Mouse (Mus musculus) hindbrain, embryonic 10.5 days (tissue): ENCODE data around the gene Btbd1. TPM values are rescaled to one million over a fixed set of nuclear protein-coding genes. Genes with fewer than 3 reads are reported as not detected.
A peak's percentile ranks its signal among the peaks of the same experiment; 100 is the strongest.

ENCODE experiments used
- DNase-seq: peaks from one replicate; pipeline ENCODE4 v3.0.0-alpha.2; 2017; ENCODE audit warnings: low spot score
- H3K27ac ChIP-seq: fragments of 300-500 bp; sonication (generic); 2 replicates; pipeline ENCODE4 v1.5.1; 2016; ENCODE audit warnings: mild to moderate bottlenecking, moderate library complexity
- H3K27me3 ChIP-seq: fragments of 300-500 bp; sonication (generic); 2 replicates; pipeline ENCODE4 v1.6.1; 2016; ENCODE audit warnings: mild to moderate bottlenecking; ENCODE audit not compliant: poor library complexity, insufficient read depth, severe bottlenecking
- H3K36me3 ChIP-seq: fragments of 300-500 bp; sonication (generic); 2 replicates; pipeline ENCODE4 v1.6.1; 2016; ENCODE audit warnings: mild to moderate bottlenecking, moderate library complexity
- H3K4me1 ChIP-seq: fragments of 300-500 bp; sonication (generic); replicated peaks from 2 replicates; pipeline ENCODE4 v1.6.1; 2016; ENCODE audit warnings: mild to moderate bottlenecking
- H3K4me3 ChIP-seq: fragments of 300-500 bp; sonication (generic); 2 replicates; pipeline ENCODE4 v1.5.1; 2016; ENCODE audit warnings: mild to moderate bottlenecking, moderate library complexity
- H3K9me3 ChIP-seq: fragments of 300-500 bp; sonication (generic); 2 replicates; pipeline ENCODE4 v1.6.1; 2016; ENCODE audit warnings: mild to moderate bottlenecking, moderate library complexity
- WGBS: fragments of 180-500 bp; shearing (Covaris S2); methylation state at CpG from one replicate; pipeline ENCODE4 v1.1.7; 2016; 5-methylcytosine and 5-hydroxymethylcytosine counted together
- polyA plus RNA-seq: library from polyadenylated mRNA; unstranded; fragments of >200 nt; fragmentation: Nextera tagmentation; extraction: Ambion mirVana; gene quantifications from 2 replicates; pipeline ENCODE4 v1.2.1, GENCODE M21; 2016

The Btbd1 gene
- 58.3 and 63.1 TPM in 2 replicates for polyA plus RNA-seq

DNA sequence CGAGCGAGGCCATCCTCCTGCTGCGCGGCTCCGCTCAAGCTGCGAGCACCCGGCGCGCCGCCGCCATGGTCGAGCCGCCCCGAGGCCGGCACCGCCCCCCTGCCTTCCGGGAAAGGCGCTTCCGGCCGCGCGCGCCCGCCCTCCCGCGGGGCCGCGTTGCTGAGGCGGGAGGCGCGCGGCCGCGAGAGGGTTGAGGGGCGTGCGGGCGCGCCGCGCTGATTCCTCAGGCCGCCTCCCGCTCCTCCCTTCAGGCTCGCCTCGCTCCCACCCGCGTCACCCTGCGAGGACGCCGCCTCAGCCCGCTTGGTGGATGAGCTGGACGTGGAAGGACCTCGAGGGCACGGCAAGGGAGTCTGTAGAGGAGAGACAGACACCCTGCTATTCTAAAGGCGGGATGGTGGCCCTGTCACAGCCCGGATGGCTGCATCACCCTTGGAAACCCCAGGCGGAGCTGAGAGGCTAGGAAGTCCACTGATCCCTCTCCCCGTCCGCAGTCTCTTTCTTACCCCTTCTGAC is at the start of gene Btbd1:
Gene Btbd1, minus strand, starts transcription at position 53 of the 516 bp plus-strand sequence.
- peak within 1 kb of the TSS; percentile 92 for H3K27ac ChIP-seq
- no peaks in the 10 kb centered on the region for H3K27me3 ChIP-seq
- no peaks in the 10 kb centered on the region for H3K9me3 ChIP-seq
- DNase-seq = peak; percentile 83
- under 1% methylated on average over 58 of the region's 58 CpGs for WGBS
- peaks cover 42% of the 10 kb centered on the region for H3K4me1 ChIP-seq
- H3K4me3 ChIP-seq = peak within 1 kb of the TSS; percentile 88
- H3K36me3 ChIP-seq = no peaks in the 10 kb centered on the region

DNA sequence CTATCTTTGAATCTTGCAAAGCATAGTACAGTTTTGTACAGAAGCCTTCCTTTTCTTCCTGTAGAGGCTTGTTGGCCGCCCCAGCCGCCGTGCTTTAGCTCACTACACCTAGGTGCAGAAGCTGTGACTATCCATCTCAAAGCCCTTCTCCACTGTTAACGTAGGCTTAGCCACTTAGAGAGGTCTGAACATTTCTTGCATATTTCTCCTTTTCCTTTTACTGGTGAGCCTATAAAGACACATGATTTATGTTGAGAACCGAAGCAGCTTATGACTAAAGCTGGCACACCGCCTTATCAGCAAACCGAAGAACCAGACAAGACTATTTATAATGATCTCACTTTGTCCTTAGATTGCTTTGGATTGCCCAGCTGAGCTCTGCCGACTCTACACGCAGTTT is 46.1 kb upstream of the Btbd1 start:
- peaks cover 14% of the 10 kb centered on the region; the same call in 1 of the 2 replicates for H3K36me3 ChIP-seq
- no peak for DNase-seq
- no peak overlapping the region for H3K4me3 ChIP-seq
- H3K27ac ChIP-seq = no peak overlapping the region
- 95% methylated on average over 9 of the region's 9 CpGs for WGBS
- no peaks in the 10 kb centered on the region for H3K27me3 ChIP-seq
- no peaks in the 10 kb centered on the region for H3K4me1 ChIP-seq
- H3K9me3 ChIP-seq = no peaks in the 10 kb centered on the region

- H3K36me3 ChIP-seq = peaks cover 14% of the 10 kb centered on the region; the same call in 1 of the 2 replicates
- H3K27me3 ChIP-seq = no peaks in the 10 kb centered on the region; the same call in 1 of the 2 replicates
- no peak overlapping the region for H3K27ac ChIP-seq
- DNase-seq = no peak
- 0 out of 2 replicates have a peak, but pooled peaks cover 3% of the 10 kb centered on the region for H3K4me1 ChIP-seq
- no peak overlapping the region for H3K4me3 ChIP-seq
- WGBS = 88% methylated on average over 6 of the region's 6 CpGs
- H3K9me3 ChIP-seq = no peaks in the 10 kb centered on the region
Observed at GRCm38 (mm10) chr7:81874636-81875035, 45.4 kb upstream of the Btbd1 start.

GRCm38 (mm10) chr7:81873807-81874206 is 44.6 kb upstream of the Btbd1 start:
- Histone ChIP-seq H3K27me3 (no peaks in the 10 kb centered on the region; the same call in 1 of the 2 replicates), H3K4me3 (no peak overlapping the region), H3K9me3 (no peaks in the 10 kb centered on the region), H3K4me1 (0 out of 2 replicates have a peak, but pooled peaks cover 6% of the 10 kb centered on the region), H3K36me3 (peaks cover 13% of the 10 kb centered on the region; the same call in 1 of the 2 replicates), H3K27ac (no peak overlapping the region)
- WGBS = 85% methylated on average over 1 of the region's 1 CpGs
- no peak for DNase-seq

- WGBS = 78% methylated on average over 13 of the region's 13 CpGs
- H3K27ac ChIP-seq = no peak overlapping the region
- no peaks in the 10 kb centered on the region; the same call in 1 of the 2 replicates for H3K27me3 ChIP-seq
- H3K4me3 ChIP-seq = no peak overlapping the region
- H3K9me3 ChIP-seq = no peaks in the 10 kb centered on the region
- H3K36me3 ChIP-seq = 0 out of 2 replicates have a peak, but pooled peaks cover 2% of the 10 kb centered on the region
- DNase-seq = no peak
- 0 out of 2 replicates have a peak, but pooled peaks cover 9% of the 10 kb centered on the region for H3K4me1 ChIP-seq
Observed at GRCm38 (mm10) chr7:81872493-81873013, 43.3 kb upstream of the Btbd1 start.

DNA sequence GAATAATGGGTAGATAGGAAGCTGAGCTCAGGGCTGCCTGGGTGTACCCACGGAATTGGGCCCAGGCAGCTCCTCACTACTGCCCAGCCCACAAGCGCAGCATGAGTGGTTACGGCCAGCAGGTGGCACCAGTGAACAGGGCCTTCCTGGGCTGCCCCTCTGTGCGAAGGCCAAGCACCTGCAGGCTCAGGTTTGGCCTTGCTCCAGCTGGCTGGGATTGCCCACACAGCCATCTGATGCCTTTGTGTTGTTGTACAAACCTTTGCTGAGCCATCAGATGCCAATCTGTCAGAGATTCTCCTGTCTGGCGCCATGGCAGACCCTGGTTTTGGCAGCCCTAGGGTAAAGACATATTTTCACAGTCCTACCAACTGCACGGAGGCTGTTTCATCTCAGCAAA is 38.9 kb upstream of the Btbd1 start:
- peak; percentile 71 for DNase-seq
- Histone ChIP-seq H3K9me3 (no peaks in the 10 kb centered on the region), H3K27ac (no peak overlapping the region), H3K4me3 (no peak overlapping the region), H3K4me1 (peaks cover 12% of the 10 kb centered on the region), H3K36me3 (no peaks in the 10 kb centered on the region), H3K27me3 (no peaks in the 10 kb centered on the region; the same call in 1 of the 2 replicates)
- WGBS = 26% methylated on average over 6 of the region's 6 CpGs

DNA sequence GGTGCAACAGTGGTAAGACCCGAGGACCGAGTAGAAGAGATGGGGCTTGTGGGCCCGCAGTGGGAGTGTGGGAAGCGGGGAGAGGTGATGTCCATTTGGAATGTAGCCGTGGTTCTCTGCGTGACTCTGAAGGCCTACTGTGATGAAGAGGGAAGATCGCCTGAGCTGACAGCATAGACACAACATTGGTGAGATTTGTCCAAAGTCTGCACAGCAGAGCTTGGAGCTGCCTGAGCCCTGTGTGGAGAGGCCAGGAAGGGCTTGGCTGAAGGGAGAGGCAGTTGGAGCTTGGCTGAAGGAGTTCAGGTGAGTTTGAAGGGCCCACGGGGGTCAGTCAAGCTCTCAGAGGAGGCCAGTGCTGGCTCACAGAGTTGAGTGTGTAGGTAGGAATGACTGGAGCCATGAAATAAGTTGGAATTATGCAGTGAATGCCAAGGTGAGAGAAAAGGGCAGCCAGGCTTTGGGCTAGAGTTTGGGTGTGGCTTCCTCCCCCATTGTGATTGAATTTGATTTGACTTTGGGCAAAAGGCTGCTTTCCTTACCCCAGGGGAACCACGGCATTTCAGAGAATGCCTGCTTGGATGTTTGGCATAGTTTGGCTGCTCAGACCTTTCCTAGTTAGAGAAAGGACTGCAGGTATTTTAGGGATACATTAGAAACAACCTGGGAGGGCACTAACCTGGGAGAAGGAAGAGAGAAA is 38.1 kb upstream of the Btbd1 start:
- DNase-seq = no peak
- Histone ChIP-seq H3K27me3 (peaks cover 4% of the 10 kb centered on the region; the same call in 1 of the 2 replicates), H3K27ac (no peak overlapping the region), H3K4me3 (no peak overlapping the region), H3K36me3 (no peaks in the 10 kb centered on the region), H3K9me3 (no peaks in the 10 kb centered on the region), H3K4me1 (peaks cover 16% of the 10 kb centered on the region)
- 89% methylated on average over 9 of the region's 9 CpGs for WGBS

- no peak overlapping the region for H3K4me3 ChIP-seq
- no peak overlapping the region for H3K27ac ChIP-seq
- no peaks in the 10 kb centered on the region for H3K9me3 ChIP-seq
- peaks cover 16% of the 10 kb centered on the region for H3K4me1 ChIP-seq
- WGBS = 83% methylated on average over 6 of the region's 6 CpGs
- H3K36me3 ChIP-seq = no peaks in the 10 kb centered on the region
- DNase-seq = no peak
- H3K27me3 ChIP-seq = peaks cover 10% of the 10 kb centered on the region
Observed at GRCm38 (mm10) chr7:81865937-81866336, 36.7 kb upstream of the Btbd1 start.

DNA sequence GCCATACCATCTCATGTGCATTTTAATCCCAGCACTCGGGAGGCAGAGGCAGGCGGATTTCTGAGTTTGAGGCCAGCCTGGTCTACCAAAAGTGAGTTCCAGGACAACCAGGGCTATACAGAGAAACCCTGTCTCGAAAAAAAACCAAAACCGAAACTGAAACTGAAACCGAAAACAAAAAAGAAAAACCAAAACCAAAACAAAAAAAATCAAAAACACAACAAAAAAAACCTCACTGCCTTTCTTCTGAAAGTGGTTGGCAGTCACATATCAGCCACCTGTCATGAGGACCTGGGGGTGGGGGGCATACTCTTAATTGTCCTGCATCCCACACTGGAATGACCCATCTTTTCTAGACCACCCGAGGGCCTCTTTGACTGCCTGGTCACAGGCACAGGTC is 35.3 kb upstream of the Btbd1 start:
- H3K27me3 ChIP-seq = peaks cover 24% of the 10 kb centered on the region
- 88% methylated on average over 6 of the region's 6 CpGs for WGBS
- no peak overlapping the region for H3K4me3 ChIP-seq
- no peak for DNase-seq
- no peaks in the 10 kb centered on the region for H3K9me3 ChIP-seq
- no peak overlapping the region for H3K27ac ChIP-seq
- no peaks in the 10 kb centered on the region for H3K36me3 ChIP-seq
- H3K4me1 ChIP-seq = peaks cover 21% of the 10 kb centered on the region

DNA sequence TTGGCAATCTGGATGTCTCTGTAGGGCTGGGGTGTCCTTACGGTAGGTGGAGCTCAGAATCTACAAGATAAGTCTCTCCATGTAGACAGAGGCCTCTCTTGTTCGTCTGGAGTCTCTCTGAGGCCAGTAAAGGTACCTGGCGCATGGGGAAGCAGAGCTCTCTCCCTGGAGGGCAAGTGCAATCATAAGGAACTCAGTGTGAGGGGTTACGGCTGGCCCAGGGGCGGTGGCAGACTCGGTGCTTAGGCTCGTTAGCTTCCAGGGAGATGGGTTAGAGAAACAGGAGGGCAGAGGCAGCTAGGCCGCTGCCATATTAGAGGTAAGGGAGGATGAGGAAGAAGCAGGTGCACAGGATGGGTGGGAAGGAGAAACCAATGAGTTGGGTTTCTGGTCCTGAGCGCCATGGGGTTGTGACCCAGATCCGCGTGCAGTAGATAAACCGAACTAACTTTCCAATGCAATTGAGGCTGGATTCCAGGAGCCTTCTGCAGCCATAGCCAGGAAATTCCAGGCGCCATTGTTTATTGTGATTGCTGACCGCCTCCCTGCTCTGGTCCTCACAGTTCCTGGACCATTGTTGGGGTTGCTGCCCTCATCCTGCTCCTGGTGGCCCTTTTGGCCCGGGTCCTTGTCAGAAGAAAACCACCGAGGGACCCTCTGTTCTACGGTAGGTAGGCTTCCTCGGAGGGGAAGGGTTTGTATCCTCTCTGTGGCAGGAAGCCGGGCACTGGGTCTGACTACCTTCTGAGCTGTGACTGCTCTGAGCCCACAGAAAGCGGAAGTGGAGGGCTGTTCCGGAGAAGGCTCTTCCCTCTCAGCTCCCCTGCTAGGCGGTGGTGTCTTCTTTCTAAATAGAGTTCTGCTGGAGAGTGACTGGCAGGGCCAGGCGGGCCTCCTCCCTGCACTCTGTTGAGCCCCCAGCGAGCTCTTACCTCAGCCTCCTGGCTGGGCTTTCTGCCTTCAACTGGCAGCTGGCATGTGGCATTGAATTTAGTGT is 33.7 kb upstream of the Btbd1 start:
- peak overlapping the region; percentile 51 for H3K27ac ChIP-seq
- 65% methylated on average over 24 of the region's 24 CpGs for WGBS
- peaks cover 33% of the 10 kb centered on the region for H3K4me1 ChIP-seq
- H3K9me3 ChIP-seq = no peaks in the 10 kb centered on the region
- peak; percentile 14 for DNase-seq
- peaks cover 39% of the 10 kb centered on the region for H3K27me3 ChIP-seq
- H3K4me3 ChIP-seq = no peak overlapping the region
- no peaks in the 10 kb centered on the region for H3K36me3 ChIP-seq

DNA sequence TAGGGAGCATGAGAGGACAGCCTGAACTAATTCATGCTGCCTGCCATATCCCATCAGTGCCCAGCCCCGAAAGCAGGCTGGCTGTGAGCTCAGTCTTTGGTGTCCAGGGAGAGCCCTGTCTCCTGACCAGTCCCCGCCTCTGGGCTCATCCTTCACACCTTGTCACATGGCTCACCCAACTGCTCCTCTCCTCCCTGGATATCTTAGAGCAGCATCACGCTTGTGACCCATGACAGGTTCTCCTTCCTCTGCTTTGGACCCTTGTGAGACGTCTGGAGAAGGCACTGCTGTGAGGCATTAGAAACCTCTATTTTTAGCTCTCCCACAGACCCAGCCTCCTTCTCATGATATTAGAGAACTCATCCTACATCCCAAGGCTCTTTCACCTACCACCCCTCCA is 32.7 kb upstream of the Btbd1 start:
- Histone ChIP-seq H3K4me3 (no peak overlapping the region), H3K36me3 (no peaks in the 10 kb centered on the region), H3K4me1 (peaks cover 34% of the 10 kb centered on the region), H3K27me3 (peaks cover 49% of the 10 kb centered on the region), H3K27ac (no peak overlapping the region), H3K9me3 (no peaks in the 10 kb centered on the region)
- DNase-seq = no peak
- 80% methylated on average over 4 of the region's 4 CpGs for WGBS

GRCm38 (mm10) chr7:81861461-81861860 is 32.2 kb upstream of the Btbd1 start:
- DNase-seq = no peak
- no peaks in the 10 kb centered on the region for H3K9me3 ChIP-seq
- peaks cover 34% of the 10 kb centered on the region for H3K4me1 ChIP-seq
- H3K27ac ChIP-seq = no peak overlapping the region
- 75% methylated on average over 2 of the region's 2 CpGs for WGBS
- no peak overlapping the region for H3K4me3 ChIP-seq
- H3K27me3 ChIP-seq = peaks cover 53% of the 10 kb centered on the region
- H3K36me3 ChIP-seq = no peaks in the 10 kb centered on the region
